Mouse (Mus musculus) layer of hippocampus, postnatal 36 days (tissue): ENCODE data around the gene Skap1. TPM values are rescaled to one million over a fixed set of nuclear protein-coding genes. Genes with fewer than 3 reads are reported as not detected.

ENCODE experiments used
- DNase-seq, 2 experiments: peaks; one replicate each; pipeline ENCODE4 v3.0.0; 2022
- total RNA-seq, 2 experiments: library from RNA; stranded (reverse); gene quantifications; 2 replicates each; pipeline ENCODE4 v1.2.3; 2021

Skap1 gene
- total RNA-seq, 2 experiments from 2014 or later: 0.60 to 1.0 TPM

DNA sequence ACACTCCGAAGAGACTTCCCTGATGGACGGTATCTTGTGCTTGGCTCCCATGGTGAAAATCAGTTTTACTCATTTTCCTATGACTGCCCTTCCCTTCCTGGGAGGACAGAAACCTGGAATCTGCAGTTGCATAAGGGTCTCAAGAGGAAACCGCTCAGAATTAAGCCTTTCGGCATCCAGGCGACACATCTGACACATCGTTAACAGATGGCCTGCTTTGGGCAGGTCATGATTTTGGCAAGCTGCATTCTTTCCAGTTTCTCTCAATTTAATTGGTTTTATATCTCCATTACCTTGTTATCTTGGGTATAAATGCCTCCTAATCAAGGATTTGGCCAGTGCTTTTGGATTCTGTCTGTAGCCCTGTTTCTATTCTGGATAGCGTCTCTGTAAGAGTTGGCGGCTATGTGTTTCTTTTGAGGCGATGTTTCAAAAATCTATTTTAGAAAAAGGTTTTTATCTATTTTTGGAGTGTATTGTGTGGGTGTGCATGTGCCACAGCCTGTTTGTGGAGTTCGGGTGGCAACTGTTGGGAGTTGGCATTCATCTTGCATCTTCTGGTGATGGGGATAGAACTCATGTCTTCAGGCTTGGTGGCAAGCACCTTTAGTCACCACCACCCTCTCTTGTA is 1.1 kb downstream of the Skap1 start:
- no peak for DNase-seq

DNA sequence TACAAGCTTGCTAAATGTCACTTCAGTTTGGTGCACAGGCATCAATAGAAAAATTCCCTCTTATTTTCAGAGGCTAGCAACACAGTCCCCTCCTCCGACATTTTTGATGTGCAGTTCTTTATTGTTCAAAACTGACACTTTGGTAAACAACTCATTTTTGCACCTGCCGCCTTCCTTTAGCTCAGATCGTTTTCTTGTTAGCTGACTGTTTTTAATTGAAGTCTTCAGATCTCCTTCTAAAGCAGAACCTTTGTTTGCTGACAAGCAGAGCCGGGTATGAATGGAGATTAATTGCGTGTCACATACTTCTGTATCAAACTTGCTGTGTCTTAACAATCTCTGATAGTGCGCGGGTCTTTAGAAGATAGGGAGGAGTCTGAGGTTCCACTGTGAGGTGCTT is 2.0 kb downstream of the Skap1 start:
- no peak for DNase-seq

DNA sequence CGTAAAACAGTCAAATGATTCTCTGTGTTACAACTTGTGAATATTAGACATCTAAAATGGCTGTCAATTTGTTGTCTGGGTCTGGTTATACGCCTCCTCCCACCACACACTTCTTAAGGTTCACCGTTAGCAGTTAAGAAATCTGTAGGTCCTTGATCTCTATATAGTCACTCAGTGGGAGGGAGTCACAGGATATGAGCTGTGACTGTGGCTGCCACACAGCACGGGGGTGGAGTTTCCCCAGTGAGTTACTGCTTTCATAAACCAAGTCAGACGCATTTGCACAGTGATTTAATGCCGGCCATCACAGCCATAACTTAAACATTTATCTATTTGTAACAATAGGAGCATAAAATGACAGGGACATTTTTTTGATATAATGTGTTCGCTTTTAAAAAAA is 2.6 kb downstream of the Skap1 start:
- DNase-seq: no peak

DNA sequence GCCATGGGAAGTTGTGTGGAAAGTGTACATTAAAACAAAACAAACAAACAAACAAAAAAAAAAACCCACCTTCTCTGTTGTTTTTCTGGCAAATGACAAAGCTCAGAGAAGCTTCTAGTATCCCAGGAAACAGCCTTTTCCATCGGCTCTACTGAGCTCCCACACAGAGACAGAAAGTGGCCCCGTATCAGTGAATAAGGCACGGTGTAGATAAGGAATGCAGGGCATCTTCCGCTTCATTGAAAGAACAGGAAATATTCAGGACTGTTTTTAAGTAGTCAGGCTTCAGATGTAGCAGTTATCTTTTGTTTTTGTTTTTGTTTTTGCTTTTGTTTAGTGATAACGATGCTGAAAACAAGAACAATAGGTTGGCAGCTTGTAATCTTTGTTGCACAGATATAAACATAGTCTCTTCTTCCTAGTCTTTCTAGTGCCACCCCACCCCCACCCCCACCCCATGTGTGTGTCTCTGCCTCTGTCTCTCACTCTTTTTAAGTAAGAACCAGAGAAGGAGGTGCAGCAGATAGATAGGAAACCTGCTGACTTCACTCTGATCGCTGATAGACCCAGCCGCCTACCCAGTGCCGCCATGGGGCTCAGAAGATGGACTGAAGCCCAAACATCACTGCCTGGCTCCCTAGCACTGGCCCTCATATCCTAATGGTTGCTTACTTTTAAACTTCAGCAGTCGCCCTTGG is 3.8 kb downstream of the Skap1 start:
- no peak for DNase-seq

DNA sequence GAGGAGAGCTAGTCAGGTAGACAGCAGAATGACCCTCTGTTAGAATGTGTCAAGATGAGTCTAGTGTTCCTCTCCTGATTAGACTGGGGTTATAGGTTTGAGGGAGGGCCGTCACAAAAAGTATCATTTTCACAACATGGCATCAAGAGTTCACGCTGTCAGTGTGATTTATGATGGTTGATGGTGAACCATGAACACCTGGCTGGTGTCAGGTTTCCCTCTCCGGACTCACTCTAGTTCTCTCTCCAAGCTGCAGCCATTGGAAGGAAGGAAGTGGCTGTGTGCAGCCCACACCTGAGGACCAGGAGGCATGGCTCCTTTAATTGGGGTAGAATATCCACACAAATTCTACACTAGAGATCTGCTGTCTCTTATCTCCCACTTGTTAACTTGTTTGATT is 18.3 kb downstream of the Skap1 start:
- DNase-seq: no peak

DNA sequence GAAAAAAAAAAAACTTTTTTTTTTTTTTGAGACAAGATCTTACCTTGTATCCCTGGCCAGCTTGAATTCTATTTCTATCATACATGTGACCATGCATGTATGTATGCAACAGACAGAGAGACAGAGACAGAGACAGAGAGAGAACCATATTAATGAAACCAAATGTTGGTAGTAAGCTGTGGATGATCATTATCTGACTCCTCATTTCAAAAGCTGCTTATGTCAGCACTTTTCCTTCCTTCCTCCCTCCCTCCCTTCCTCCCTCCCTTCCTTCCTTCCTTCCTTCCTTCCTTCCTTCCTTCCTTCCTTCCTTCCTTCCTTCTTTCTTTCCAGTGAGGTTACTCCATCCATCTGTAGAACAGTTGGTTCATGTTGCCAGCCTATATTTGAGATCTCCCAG is 18.8 kb downstream of the Skap1 start:
- no peak for DNase-seq

DNA sequence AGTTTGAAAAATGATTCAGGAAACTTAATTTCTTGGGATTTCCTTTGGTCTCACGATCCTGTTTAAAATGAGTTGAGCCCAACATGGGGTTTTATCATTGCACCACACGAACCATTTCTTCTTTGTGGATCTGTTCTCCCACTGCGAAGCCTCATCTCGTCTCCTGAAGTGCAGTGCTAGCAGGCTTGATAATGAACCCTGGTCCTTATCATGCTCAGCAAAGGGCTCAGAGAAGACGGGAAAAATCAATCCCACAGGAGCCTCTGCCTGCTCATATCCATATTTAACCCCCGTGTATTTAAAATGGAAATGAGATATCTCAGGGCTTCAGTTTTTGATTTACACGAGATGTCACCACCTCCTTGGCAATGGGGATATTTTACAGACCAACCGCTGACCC is 34.1 kb downstream of the Skap1 start:
- DNase-seq: no peak

DNA sequence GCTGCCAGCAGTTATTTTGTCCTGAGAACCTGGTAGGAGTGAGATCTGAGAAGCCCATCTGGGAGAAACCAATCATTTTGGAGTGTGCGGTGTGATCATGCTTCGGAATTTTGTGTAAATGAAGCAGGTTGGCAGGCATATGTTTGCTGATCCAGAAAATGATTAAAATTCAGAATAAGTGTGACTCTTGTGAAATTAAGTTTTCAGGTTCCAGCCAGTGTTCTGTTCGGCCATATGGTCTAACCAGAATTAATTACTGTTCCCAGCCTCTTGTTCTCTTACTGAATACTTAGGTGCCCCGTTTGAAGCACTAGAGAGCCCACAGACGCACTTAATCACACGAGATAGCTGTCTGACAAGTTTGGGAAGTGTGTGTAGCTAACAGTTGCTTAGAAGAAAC is 36.6 kb downstream of the Skap1 start:
- DNase-seq: peak in 1 of 2 experiments; percentile 7

DNA sequence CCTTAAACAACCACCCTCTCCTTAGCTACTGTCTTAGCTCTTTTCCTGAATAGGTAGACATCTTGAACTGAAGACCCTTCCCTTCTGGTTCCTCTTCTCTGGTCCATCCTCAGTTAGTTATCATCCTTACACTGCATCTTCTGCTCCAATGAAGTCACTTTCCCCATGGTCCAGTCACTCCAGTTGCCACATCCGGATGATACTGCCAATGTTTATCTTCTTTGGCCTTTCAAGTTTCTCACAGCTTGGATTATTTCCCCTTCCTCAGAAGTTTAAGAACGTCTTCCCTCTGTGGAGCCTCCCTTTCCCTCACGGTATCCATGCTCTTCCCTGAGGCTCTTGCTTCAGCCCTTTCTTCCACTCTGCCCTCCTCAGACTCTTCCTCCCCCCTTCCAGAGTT is 38.6 kb downstream of the Skap1 start:
- no peak for DNase-seq

DNA sequence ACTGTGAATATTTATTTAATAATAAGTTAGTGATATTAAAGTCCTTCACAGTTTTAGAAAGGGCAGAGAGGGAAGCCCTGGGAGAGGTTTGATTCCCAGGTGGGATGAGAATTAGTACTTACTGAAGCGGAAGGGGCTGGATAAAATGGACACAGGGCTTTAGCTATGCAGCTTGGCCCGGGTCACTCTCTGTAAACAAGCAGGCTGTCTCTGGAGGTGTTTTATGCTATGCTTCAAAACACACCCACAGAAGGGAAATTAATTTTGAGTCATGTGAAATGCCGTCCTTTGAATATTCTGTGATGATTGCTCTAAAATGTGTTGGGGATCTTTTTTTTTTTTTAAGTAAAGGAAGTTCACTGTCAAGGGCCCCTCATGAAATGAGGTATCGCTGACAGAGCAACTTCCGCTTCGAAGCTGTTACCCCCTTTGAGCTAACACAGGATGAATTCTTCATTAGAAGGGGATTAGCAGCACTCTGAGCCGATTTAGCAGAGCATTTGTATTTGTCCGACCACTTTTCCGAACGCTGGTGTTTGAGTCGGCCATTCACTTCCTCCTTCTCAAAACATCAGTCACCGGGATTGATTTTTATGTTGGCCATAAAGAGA is 40.2 kb downstream of the Skap1 start:
- DNase-seq: no peak

DNA sequence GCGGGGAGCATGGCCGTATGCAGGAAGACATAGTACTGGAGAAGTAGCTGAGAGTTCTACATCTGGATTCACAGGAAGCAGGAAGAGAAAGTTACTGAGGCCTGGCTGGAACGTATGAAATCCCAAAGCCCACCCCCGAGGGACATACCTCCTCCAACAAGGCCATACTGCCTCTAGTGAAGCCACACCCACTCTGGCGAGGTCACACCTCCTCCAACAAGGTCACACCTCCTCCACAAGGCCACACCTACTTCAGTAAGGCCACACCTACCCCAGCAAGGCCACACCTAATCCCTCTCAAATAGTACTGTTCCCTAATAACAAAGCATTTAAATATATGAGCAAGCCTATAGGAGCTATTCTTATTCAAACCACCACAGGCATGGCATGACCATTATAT is 41.4 kb downstream of the Skap1 start:
- no peak for DNase-seq

DNA sequence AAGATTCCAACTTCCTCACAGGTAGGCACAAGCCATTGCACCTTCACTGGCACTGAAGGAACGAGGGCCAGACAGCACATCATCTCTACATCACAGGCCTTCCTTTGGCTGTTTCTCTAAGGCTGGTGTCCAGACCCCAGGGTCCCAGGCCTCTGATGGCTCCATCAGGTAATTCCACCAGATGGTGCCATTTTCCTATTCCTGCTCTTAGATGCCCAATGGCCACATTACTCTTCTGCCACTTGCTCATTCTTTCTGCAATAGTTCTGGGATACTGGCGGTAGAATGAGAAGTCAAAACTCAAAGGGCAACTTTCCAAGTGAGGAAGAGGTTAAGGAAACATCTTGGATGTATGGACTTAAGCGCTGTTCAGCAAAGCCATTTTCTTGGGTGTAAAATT is 50.8 kb downstream of the Skap1 start:
- DNase-seq: no peak

DNA sequence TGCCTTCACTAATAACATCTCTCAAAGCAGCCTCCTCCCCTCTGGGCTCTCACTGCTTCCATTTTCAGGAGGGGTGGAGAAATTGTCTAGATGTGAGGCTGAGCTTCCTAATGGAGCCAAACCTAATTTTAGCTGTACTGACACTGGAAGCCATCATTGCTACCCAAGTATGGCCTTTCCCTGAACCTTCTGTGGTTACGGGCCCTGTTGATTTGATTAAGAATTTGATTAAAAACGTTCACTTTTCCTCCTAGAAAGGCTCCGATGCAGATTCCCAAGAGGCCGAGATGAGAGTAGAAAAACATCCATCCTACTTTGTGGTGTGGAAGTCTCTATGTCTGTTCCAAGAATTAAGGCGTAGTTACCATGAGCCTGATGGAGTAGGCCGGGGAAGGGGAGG is 60.1 kb downstream of the Skap1 start:
- no peak for DNase-seq

DNA sequence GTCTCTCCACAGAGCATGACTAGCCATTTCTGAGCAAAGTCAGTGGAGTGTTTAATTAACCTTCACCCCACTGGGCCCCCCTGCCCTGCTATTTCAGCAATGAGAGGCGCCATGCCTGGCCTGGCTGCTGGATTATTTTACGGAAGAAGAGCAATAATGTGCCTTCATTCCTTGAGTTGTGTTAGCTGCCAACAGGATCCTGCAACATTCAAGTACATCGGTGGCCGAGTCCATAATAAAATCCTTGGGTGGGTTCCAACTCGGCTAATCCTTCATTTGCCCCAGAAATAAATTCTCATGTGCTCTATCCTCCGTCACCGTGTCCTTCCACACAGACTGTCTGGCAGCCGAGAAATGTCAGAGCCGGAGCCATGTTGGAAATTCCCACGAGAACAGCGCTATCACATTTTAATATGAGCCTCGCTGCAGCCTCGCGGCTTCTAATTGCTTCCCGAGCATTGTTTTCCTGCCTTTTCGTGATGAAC is 61.8 kb downstream of the Skap1 start:
- DNase-seq: peak in 1 of 2 experiments; percentile 8

DNA sequence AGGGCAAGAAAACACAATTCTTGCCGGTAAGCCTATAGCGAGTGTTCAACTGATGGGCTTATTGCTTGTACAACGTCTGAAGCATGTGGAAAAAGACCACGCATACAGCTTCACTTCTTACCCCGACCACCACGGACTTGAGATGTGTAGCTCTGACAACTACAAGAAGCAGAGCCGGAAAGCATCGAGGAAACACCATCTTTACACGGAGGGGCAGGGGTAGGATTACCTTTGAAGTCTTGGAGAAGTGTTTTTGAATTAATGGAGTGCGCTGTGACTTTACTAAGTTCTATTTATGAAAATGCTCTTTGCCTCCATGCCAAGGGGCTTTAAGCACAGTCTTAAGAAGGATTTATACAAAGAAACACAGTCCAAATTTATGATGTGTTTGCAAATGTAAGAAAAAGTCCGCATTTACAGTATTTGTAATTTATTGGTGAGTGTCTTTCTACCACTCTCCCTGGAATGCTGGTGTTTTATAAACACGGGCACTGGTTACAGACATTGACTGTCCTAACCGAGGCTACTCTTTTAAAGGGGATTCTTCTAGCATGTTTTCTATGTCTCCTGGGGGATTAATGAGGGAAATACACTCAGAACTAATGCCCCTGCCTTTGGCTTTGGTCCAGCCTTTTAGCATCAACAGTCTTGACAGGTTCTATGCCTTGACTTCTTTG is 67.5 kb downstream of the Skap1 start:
- no peak for DNase-seq

DNA sequence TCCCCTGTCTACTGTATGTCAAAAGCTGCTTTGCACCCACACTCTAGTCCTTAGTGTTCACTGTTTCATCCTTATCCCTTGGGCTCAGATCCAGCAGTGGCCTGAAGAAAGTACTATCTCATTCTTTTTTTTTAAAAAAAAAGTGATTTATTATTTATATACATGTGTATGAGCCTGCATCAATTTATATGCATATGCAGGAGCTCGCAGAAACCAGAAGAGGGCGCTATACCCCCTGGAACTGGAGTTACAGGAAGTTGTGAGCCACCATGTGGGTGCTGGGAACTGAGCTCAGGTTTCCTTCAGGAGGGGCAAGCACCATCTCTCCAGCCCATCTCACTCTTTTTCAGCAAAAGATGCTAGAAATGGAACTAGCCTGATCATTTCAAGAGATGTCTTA is 70.1 kb downstream of the Skap1 start:
- no peak for DNase-seq

DNA sequence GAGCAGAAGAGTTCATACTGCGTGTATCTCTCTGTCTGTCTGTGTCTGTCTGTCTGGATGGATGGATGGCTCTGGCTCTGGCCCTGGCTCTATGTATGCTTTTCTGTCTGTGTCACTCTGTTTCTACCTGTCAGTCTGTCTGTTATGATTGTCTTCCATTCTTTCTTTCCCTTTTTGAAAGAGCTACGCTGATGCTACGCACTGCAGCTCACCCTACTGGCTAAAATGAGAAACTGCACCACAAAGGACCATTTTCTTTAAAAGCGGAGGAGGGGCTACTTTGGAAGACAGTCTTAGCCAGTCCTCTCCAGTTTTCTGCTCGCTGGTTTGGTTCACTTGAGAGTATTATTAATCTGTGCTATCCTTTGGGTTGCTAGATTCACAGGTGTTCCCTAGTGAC is 71.8 kb downstream of the Skap1 start:
- DNase-seq: peak in 1 of 2 experiments; percentile 12

DNA sequence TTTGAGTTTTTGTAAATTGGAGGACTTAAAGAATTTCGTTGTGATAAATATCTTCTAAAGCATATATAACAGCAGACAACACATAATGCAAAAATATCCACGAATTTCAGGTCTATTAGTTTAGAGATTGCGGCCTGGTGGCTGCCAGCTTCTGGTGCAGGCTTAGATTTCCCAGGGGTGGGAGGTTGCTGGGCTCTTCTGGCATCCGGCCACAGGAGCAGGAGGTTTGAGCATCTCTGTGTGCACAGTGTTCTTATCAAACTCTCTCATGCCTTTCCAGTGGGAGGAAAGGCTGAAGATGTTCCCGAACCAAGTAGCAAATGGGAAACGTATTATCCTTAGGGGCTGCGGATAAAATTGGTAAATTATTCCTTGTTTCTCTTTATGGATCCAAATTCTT is 77.6 kb downstream of the Skap1 start:
- DNase-seq: no peak

DNA sequence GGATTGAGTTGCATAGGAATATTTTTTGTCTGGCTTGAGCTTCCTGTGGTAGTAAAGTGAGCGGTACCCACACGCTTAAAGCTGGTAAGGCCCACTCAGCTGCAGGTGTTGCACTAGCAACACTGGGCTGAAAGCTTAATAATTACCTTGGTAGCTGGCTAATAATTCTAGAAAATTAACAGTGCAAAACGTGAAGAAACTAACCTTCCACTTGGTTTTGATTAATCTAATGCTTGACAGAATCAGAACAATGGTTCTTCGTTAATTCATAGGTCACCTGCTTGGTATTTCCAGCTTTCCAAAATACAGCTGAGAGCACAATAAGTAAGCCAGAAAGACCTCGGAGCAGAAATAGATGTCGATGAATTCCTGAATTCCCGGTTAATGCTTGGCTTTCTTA is 78.2 kb downstream of the Skap1 start:
- no peak for DNase-seq

DNA sequence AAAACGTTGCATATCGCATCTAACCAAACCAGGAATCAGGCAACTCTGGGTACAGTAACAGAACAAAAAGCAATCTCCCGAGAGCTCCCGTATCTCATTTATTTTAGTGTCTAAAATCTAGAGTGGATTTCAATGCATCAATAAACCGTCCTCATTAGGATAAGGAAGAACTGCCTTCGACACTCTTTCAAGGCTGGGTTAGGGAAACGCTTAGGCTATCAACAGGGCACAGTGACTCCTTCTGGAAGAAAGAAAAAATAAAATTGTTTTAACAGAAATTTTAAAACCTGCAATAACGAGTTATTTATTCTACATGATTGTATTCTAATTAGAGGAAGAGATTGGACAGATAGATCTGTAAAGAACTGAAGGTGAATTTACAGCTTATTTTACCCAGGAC is 82.0 kb downstream of the Skap1 start:
- no peak for DNase-seq

DNA sequence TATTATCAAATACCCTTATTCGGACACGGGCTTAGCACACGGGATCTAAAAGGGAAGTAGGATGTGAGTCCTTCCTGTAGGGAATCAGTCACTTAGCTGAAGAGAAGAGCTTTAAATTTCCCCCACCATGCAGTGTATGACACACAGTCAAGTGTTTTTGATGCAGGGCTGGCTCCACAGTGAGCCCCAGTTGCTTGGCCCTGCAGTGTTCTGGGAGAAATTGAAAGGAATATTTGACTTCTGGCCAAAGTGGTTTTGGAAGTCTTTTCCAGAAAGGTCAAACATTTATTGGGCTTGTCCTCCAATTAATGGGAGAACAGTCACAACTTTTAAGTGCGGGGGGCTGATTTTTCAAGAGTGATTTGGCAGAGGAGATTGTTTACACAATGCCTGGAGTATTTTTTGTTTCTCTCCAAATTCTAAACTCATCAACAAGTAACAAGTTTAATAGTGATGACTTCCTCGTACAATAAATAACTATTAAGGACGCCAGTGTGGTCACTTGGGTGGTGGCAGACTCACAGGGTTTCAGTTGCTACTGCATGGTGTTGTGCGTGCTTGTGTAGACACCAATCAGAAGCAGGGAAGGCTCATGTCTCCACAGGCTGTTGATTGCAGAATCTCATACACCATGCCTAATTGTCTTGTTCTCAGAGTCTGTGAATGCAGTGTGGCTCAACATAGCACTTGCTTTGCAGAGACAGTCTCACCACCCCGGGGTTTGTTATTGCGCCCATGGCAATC is 86.7 kb downstream of the Skap1 start:
- no peak for DNase-seq

DNA sequence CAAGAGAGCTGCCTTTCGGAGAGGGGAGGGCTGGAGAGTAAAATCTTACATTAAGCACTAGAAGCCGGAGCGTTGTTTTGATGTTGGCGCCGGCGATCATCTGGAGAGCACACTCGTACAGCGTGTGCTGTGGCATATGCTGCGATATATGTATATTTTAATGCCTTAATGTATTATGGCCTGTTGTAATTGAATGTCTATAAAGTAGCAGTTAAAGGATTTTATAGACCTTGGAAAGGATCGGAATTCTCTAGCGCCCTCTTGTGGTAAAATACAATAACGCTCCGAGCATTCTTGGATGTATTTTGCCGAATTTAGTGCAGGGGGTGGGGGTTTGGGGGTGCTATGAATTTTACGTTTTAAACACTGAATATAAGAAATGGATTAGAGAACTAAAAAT is 88.7 kb downstream of the Skap1 start:
- peak in 1 of 2 experiments; percentile 13 for DNase-seq

DNA sequence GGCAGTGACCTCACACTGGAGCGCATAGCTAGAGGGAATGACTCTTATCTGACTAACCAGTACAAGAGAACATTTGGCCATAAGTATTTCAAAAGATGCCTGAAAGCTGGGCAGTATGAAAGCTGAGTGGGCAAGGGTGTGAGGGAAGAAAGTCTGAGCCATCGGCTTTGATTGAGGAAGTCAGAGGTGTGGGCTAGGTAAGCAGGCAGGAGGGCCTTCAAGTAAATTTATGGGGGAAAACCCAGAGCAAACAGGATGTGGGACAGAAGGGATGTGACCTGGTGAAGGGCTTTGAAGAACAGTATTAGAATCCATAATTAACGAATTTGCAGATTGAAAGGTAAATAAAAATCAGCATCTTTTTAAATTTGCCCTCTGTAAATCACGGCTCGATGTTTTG is 95.8 kb downstream of the Skap1 start:
- no peak for DNase-seq
